Mouse (Mus musculus) lung, postnatal 0 days (tissue): ENCODE results near the gene Aagab. TPM values are rescaled to one million over a fixed set of nuclear protein-coding genes. Genes with fewer than 3 reads are reported as not detected.
A peak's percentile ranks its signal among the peaks of the same experiment; 100 is the strongest.

Experiments
- ATAC-seq: fragments of 200-750 bp; cut with Nextera tagmentation; 2 replicates; pipeline ENCODE4 v1.8.0; 2017; ENCODE audit warnings: moderate library complexity
- DNase-seq: peaks from one replicate; pipeline ENCODE4 v3.0.0-alpha.2; 2016; ENCODE audit warnings: low spot score
- H3K27ac ChIP-seq: fragments of 300-500 bp; sonication (generic); 2 replicates; pipeline ENCODE4 v1.5.1; 2014; ENCODE audit warnings: antibody characterized with exemption, mild to moderate bottlenecking, low read length, mixed read lengths
- H3K27me3 ChIP-seq: fragments of 300-500 bp; sonication (generic); replicated peaks from 2 replicates; pipeline ENCODE4 v1.6.1; 2014; ENCODE audit warnings: low read length, mixed read lengths; ENCODE audit not compliant: insufficient read depth
- H3K36me3 ChIP-seq: fragments of 300-500 bp; sonication (generic); 2 replicates; pipeline ENCODE4 v1.6.1; 2014; ENCODE audit warnings: low read length, mixed read lengths; ENCODE audit not compliant: insufficient read depth
- H3K4me1 ChIP-seq: fragments of 300-500 bp; sonication (generic); 2 replicates; pipeline ENCODE4 v1.6.1; 2014; ENCODE audit warnings: antibody characterized with exemption, low read depth, low read length, mixed read lengths; ENCODE audit not compliant: insufficient read depth
- H3K4me2 ChIP-seq: fragments of 300-500 bp; sonication (generic); replicated peaks from 2 replicates; pipeline ENCODE4 v1.6.1; 2014; ENCODE audit warnings: low read depth, mild to moderate bottlenecking, low read length, moderate library complexity, mixed read lengths
- H3K4me3 ChIP-seq: fragments of 300-500 bp; sonication (generic); 2 replicates; pipeline ENCODE4 v1.5.1; 2014; ENCODE audit warnings: low read depth, low read length
- H3K9ac ChIP-seq: fragments of 300-500 bp; sonication (generic); replicated peaks from 2 replicates; pipeline ENCODE4 v1.6.1; 2014; ENCODE audit warnings: low read depth, mild to moderate bottlenecking
- H3K9me3 ChIP-seq: fragments of 300-500 bp; sonication (generic); 2 replicates; pipeline ENCODE4 v1.6.1; 2016; ENCODE audit warnings: low read length, mixed read lengths
- CTCF ChIP-seq: IDR thresholded peaks from 2 replicates; pipeline ENCODE4 v1.5.1; 2016; ENCODE audit warnings: antibody characterized with exemption, mild to moderate bottlenecking
- EP300 ChIP-seq: IDR thresholded peaks from 2 replicates; pipeline ENCODE4 v1.6.1; 2016; ENCODE audit warnings: antibody characterized with exemption, mild to moderate bottlenecking, control low read depth
- WGBS: fragments of 180-500 bp; shearing (Covaris S2); extraction: QIAGEN DNeasy Blood & Tissue Kit; methylation state at CpG from one replicate; pipeline ENCODE4 v1.1.7; 2014; 5-methylcytosine and 5-hydroxymethylcytosine counted together
- polyA plus RNA-seq: library from polyadenylated mRNA; unstranded; fragments of >200 nt; fragmentation: Nextera tagmentation; extraction: Ambion mirVana; gene quantifications from 2 replicates; pipeline ENCODE4 v1.2.1, GENCODE M21; 2015

Gene Aagab
- polyA plus RNA-seq, 1 experiment from 2014 or later, result 20.5 TPM

GRCm38 (mm10) chr9:63633334-63633733 is 30.9 kb downstream of the Aagab start:
- H3K4me2 ChIP-seq, result no peak overlapping the region
- DNase-seq, result no peak
- H3K27me3 ChIP-seq, result no peaks in the 10 kb centered on the region
- ATAC-seq, result peak; percentile 74
- H3K4me1 ChIP-seq, result no peaks in the 10 kb centered on the region
- no peak overlapping the region for H3K27ac ChIP-seq
- 46% methylated on average over 7 of the region's 7 CpGs for WGBS
- H3K36me3 ChIP-seq, result peaks cover 8% of the 10 kb centered on the region; the same call in 1 of the 2 replicates
- H3K4me3 ChIP-seq, result no peak overlapping the region
- no peak overlapping the region for H3K9ac ChIP-seq
- H3K9me3 ChIP-seq, result no peaks in the 10 kb centered on the region
- TF ChIP-seq CTCF (no peak), EP300 (no peak)

- TF ChIP-seq EP300, result no peak
- TF ChIP-seq CTCF, result no peak
- Histone ChIP-seq H3K9me3 (no peaks in the 10 kb centered on the region), H3K36me3 (peaks cover 8% of the 10 kb centered on the region; the same call in 1 of the 2 replicates), H3K4me3 (no peak overlapping the region), H3K4me1 (no peaks in the 10 kb centered on the region), H3K9ac (no peak overlapping the region), H3K4me2 (no peak overlapping the region), H3K27me3 (no peaks in the 10 kb centered on the region), H3K27ac (no peak overlapping the region)
- DNase-seq (no peak), ATAC-seq (no peak)
- WGBS, result 83% methylated on average over 7 of the region's 7 CpGs
Measured at GRCm38 (mm10) chr9:63636113-63636512, 33.7 kb downstream of the Aagab start.

GRCm38 (mm10) chr9:63641983-63642646 is 39.7 kb downstream of the Aagab start:
- TF ChIP-seq EP300 (no peak), CTCF (no peak)

GRCm38 (mm10) chr9:63644011-63644410 is 41.6 kb downstream of the Aagab start:
- Histone ChIP-seq H3K9me3 (no peaks in the 10 kb centered on the region), H3K4me1 (no peaks in the 10 kb centered on the region), H3K27ac (no peak overlapping the region), H3K4me2 (no peak overlapping the region), H3K9ac (no peak overlapping the region), H3K36me3 (peaks cover 8% of the 10 kb centered on the region; the same call in 1 of the 2 replicates), H3K27me3 (no peaks in the 10 kb centered on the region), H3K4me3 (no peak overlapping the region)
- DNase-seq (no peak), ATAC-seq (no peak)
- 88% methylated on average over 6 of the region's 6 CpGs for WGBS
- TF ChIP-seq EP300, result no peak
- no peak for TF ChIP-seq CTCF

More at GRCm38 (mm10) chr9:63641983-63642646, 39.7 kb downstream of the Aagab start:
- no peak overlapping the region for H3K9ac ChIP-seq
- H3K36me3 ChIP-seq, result no peaks in the 10 kb centered on the region
- no peaks in the 10 kb centered on the region for H3K9me3 ChIP-seq
- H3K4me2 ChIP-seq, result no peak overlapping the region
- H3K4me1 ChIP-seq, result no peaks in the 10 kb centered on the region
- H3K27me3 ChIP-seq, result no peaks in the 10 kb centered on the region
- 85% methylated on average over 4 of the region's 4 CpGs for WGBS
- no peak overlapping the region for H3K4me3 ChIP-seq
- H3K27ac ChIP-seq, result no peak overlapping the region
- DNase-seq (peak; percentile 73), ATAC-seq (0 out of 2 replicates have a peak, but pooled peaks have one; percentile 25)

- H3K9me3 ChIP-seq, result no peaks in the 10 kb centered on the region
- peaks cover 13% of the 10 kb centered on the region for H3K36me3 ChIP-seq
- no peaks in the 10 kb centered on the region for H3K27me3 ChIP-seq
- H3K4me1 ChIP-seq, result no peaks in the 10 kb centered on the region
- ATAC-seq (no peak), DNase-seq (no peak)
- H3K4me2 ChIP-seq, result no peak overlapping the region
- H3K27ac ChIP-seq, result no peak overlapping the region
- TF ChIP-seq CTCF, result no peak
- TF ChIP-seq EP300, result no peak
- H3K9ac ChIP-seq, result no peak overlapping the region
- WGBS, result 67% methylated on average over 8 of the region's 8 CpGs
- H3K4me3 ChIP-seq, result no peak overlapping the region
Measured at GRCm38 (mm10) chr9:63645084-63645483, 42.6 kb downstream of the Aagab start.

- Histone ChIP-seq H3K4me3 (no peak overlapping the region), H3K27me3 (no peaks in the 10 kb centered on the region), H3K36me3 (peaks cover 18% of the 10 kb centered on the region), H3K4me1 (no peaks in the 10 kb centered on the region), H3K9me3 (no peaks in the 10 kb centered on the region), H3K9ac (no peak overlapping the region), H3K27ac (no peak overlapping the region), H3K4me2 (no peak overlapping the region)
- no peak for DNase-seq
- WGBS, result 70% methylated on average over 9 of the region's 9 CpGs
- TF ChIP-seq EP300, result no peak
- TF ChIP-seq CTCF, result no peak
- ATAC-seq, result peak; percentile 10; the same call in 1 of the 2 replicates
Measured at GRCm38 (mm10) chr9:63647581-63648519, 45.4 kb downstream of the Aagab start.
